Mouse (Mus musculus) kidney, adult 11 months (tissue): ENCODE measurements around the gene Gm10073.

Experiments
- DNase-seq: peaks from one replicate; pipeline ENCODE4 v3.0.0; 2022

The Gm10073 gene

GRCm38 (mm10) chr8:106548366-106548936, 24.8 kb downstream of the Gm10073 start:
- no peak for DNase-seq

GRCm38 (mm10) chr8:106546746-106547145, 26.5 kb downstream of the Gm10073 start:
- no peak for DNase-seq

- no peak for DNase-seq
These were observed 28.1 kb downstream of the Gm10073 start for GRCm38 (mm10) chr8:106545149-106545548.

- DNase-seq: no peak
These were observed 30.2 kb downstream of the Gm10073 start for GRCm38 (mm10) chr8:106543043-106543442.

DNA sequence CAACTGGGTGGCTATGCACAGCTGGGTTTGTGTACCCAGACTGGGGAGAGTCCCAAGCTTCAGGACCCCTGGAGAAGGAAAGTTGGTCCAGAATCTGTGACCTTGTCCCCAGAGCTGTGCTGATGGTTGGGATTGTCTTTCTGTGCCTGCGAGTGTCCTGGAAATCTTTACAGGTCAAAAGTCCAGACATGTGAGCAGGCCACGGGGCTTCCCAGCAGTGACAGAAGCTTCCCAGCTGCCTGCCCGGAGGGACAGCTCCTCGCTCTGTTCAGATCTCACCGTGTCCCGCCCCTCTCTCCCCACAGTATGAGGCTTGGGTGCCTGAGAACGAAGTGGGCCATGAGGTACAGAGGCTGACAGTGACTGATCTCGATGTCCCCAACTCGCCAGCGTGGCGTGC, 32.3 kb downstream of the Gm10073 start:
- no peak for DNase-seq

DNA sequence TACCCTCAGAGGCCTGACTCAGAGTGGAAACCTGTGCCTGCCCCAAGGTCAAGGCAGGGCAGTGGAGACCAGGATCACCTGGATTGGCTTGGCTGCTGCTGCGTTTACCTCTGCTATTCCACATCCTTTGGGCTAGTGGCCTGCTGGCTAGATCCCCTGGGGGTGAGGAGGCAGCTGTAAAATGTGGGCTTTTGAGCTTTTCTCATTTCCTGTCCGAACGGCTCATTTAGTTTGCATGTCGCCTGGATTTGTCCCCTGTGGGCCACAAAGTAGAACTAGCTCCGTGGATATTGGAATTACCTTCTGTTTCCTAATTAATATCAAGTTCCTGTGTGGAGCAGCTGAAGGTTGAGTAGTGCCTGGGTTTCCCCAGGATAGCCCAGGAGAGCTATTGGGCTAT, 34.1 kb downstream of the Gm10073 start:
- no peak for DNase-seq

DNA sequence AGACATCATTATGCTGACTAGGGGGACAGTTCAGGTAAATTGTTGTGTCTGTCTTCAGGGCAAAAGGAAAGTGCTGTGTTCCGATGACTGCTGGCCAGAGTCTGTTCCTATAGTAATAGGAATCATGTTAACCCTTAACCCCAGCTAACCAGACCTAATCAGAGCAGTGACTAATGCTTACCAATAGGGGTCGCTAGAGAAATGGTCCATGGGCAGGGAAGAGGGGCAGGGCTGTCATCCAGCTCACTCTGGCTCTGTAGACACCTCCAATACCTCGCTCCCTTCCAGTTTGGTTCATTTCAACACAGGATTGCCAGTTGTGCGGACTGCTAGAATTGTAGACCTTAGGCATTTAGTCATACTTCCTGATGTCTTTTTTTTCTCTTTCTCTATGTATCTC, 37.8 kb downstream of the Gm10073 start:
- no peak for DNase-seq

- peak; percentile 47 for DNase-seq
These were observed 38.8 kb downstream of the Gm10073 start for GRCm38 (mm10) chr8:106534449-106534848.

DNA sequence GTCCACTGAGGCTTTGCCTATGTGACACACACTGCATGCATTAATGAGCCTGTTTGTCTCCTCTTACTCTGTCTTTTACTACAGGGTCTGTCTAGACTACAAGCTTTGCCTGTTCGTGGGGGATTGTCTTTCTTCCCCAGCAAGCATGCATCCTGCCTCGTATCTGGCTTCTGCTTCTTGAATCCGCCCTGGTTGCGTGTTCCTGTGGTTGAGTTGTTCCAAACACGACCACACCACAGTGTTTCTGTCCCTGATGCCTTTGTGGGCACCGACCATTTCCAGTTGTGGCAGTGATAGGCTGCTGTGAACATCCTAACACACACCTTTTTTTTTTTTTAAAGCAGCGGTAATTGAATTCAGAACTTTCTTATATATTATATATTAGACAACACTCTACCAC, 39.6 kb downstream of the Gm10073 start:
- DNase-seq: no peak

GRCm38 (mm10) chr8:106530566-106530965, 42.7 kb downstream of the Gm10073 start:
- no peak for DNase-seq

GRCm38 (mm10) chr8:106529885-106530482, 43.3 kb downstream of the Gm10073 start:
- DNase-seq: no peak

GRCm38 (mm10) chr8:106528596-106529249, 44.5 kb downstream of the Gm10073 start:
- no peak for DNase-seq

DNA sequence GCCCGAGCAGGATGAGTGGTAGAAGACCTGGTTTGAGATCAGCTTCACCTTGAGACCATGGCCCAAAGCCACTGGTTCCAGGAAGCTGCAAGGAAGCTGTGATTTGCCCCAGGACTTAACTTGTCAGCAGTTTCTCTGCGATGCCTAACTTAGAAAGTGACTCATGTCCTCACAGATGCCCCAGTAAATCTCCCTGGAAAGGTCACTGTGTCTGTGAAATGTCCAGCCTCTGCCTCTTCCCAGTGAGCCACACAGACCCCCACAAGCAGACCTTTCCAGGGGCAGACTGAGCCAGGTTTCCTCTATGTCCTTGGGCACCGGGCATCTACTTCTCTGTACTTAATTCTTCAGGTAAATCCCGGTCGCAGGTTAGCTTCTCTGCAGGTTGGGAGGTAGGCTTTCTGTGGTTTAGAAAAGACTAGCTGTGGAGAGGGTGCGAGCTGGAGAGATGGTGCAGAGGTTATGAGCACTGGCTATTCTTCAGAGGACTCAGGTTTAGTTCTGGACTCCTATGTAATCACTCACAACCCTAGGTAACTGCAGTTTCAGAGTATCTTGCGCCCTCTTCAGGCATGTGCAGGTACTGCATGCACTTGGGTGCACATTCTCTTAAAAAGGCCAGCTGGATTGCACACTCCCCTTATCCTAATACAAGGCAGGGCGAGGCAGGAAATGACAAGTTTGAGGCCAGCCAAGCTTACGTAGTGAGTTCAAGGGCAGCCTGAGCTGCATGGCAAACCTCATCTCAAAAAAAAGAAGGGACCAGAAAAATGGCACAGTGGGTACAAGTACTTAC, 45.8 kb downstream of the Gm10073 start:
- DNase-seq: no peak

DNA sequence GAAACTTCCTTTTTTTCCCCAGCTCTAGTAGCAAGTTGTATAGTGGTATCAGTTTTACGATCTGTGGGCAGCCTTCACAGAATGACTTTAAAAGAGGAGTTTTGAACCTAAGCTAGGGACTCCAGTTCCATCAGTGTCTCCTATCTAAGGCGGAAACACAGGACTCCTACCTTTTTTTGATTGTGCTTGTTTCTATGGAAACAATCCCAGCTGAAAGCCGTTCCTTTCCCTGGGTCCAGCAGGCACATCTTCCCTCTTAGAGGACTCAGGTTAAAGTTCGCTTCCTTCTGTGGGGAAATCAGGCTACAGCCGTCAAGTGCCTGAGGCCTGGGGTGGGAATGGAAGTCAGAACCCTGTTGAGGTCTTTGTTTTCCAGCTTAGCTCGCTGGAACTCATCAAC, 46.5 kb downstream of the Gm10073 start:
- DNase-seq: no peak
